Mouse (Mus musculus) hindbrain, embryonic 14.5 days (tissue): ENCODE results near the gene Hyal5. TPM values are rescaled to one million over a fixed set of nuclear protein-coding genes. Genes with fewer than 3 reads are reported as not detected.

Experiments used
- ATAC-seq: fragments of 200-750 bp; cut with Nextera tagmentation; 2 replicates; pipeline ENCODE4 v1.8.0; 2017; ENCODE audit warnings: moderate number of reproducible peaks, mild to moderate bottlenecking, moderate TSS enrichment, moderate library complexity; ENCODE audit not compliant: low FRiP score
- DNase-seq: peaks from one replicate; pipeline ENCODE4 v3.0.0-alpha.2; 2015; ENCODE audit warnings: low spot score
- H3K27ac ChIP-seq: fragments of 300-500 bp; sonication (generic); 2 replicates; pipeline ENCODE4 v1.5.1; 2014; ENCODE audit warnings: mild to moderate bottlenecking, moderate library complexity
- H3K27me3 ChIP-seq: fragments of 300-500 bp; sonication (generic); 2 replicates; pipeline ENCODE4 v1.6.1; 2014; ENCODE audit warnings: mild to moderate bottlenecking, low read length, mixed read lengths; ENCODE audit not compliant: control insufficient read depth, insufficient read depth
- H3K36me3 ChIP-seq: fragments of 300-500 bp; sonication (generic); replicated peaks from 2 replicates; pipeline ENCODE4 v1.6.1; 2014; ENCODE audit not compliant: control insufficient read depth, insufficient read depth
- H3K4me1 ChIP-seq: fragments of 300-500 bp; sonication (generic); replicated peaks from 2 replicates; pipeline ENCODE4 v1.6.1; 2014; ENCODE audit warnings: antibody characterized with exemption, low read length, mixed read lengths; ENCODE audit not compliant: control insufficient read depth, insufficient read depth
- H3K4me2 ChIP-seq: fragments of 300-500 bp; sonication (generic); replicated peaks from 2 replicates; pipeline ENCODE4 v1.6.1; 2014; ENCODE audit warnings: mild to moderate bottlenecking, moderate library complexity
- H3K4me3 ChIP-seq: fragments of 300-500 bp; sonication (generic); replicated peaks from 2 replicates; pipeline ENCODE4 v1.5.1; 2014; ENCODE audit warnings: mild to moderate bottlenecking, low read length
- H3K9ac ChIP-seq: fragments of 300-500 bp; sonication (generic); 2 replicates; pipeline ENCODE4 v1.6.1; 2014
- H3K9me3 ChIP-seq: fragments of 300-500 bp; sonication (generic); 2 replicates; pipeline ENCODE4 v1.6.1; 2016; ENCODE audit warnings: low read length; ENCODE audit not compliant: control insufficient read depth
- WGBS: fragments of 180-500 bp; shearing (Covaris S2); extraction: QIAGEN DNeasy Blood & Tissue Kit; methylation state at CpG from one replicate; pipeline ENCODE4 v1.1.7; 2014; 5-methylcytosine and 5-hydroxymethylcytosine counted together
- polyA plus RNA-seq: library from polyadenylated mRNA; unstranded; fragments of >200 nt; fragmentation: Nextera tagmentation; extraction: Ambion mirVana; gene quantifications from 2 replicates; pipeline ENCODE4 v1.2.1, GENCODE M21; 2014

Hyal5 gene
- not detected in 2 replicates for polyA plus RNA-seq

DNA sequence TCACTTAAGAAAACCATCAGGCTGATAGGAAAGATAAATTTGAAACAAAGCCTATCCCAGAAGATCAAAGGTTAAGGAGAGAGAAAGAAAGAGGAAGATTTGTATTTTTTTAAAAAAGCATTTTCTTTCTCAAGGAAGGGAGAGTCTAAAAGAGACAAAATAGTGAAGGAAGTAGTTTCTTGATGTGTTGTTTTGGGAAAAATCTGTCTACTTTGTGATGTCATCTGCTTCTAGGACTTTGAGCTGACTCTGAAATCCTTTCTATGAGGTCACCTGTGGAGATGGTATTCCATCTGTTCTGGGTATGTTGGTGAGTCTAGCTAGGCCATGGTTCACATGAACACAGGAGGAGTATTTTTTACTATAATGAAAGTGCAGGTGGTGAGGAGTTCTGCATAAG lies at the start of gene Hyal5:
Gene Hyal5, plus strand, starts transcription at position 301 of the 400 bp plus-strand sequence.
- ATAC-seq = no peak
- Histone ChIP-seq H3K4me3 (no peak within 1 kb of the TSS), H3K9me3 (no peaks in the 10 kb centered on the region), H3K27me3 (no peaks in the 10 kb centered on the region), H3K4me2 (no peak within 1 kb of the TSS), H3K9ac (no peak within 1 kb of the TSS), H3K4me1 (no peaks in the 10 kb centered on the region), H3K36me3 (no peaks in the 10 kb centered on the region), H3K27ac (no peak within 1 kb of the TSS)
- DNase-seq = no peak

DNA sequence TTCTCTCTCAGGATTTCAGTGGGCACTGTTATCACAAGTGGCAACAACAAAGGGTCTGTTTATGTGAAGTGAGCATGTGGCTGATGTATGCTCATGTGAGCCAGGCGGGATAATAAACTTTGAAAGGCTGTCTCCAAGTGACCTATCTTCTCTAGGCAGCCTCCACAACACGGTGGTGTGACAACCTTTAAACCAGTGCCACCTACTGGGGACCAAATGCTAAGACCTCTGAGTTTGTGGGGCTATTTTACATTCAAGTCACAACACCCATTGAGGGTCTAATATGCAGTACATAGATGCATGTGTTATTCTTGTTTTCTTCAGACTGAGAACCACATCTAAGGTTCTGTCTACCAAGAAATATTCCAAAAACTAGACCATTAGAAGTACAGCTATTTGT lies 35.7 kb upstream of the Hyal5 start:
- Histone ChIP-seq H3K36me3 (no peaks in the 10 kb centered on the region), H3K27me3 (no peaks in the 10 kb centered on the region), H3K9ac (no peak overlapping the region), H3K4me2 (no peak overlapping the region), H3K27ac (no peak overlapping the region), H3K4me3 (no peak overlapping the region), H3K9me3 (no peaks in the 10 kb centered on the region; the same call in 1 of the 2 replicates), H3K4me1 (no peaks in the 10 kb centered on the region)
- DNase-seq (no peak), ATAC-seq (no peak)
- WGBS = 49% methylated on average over 2 of the region's 2 CpGs

DNA sequence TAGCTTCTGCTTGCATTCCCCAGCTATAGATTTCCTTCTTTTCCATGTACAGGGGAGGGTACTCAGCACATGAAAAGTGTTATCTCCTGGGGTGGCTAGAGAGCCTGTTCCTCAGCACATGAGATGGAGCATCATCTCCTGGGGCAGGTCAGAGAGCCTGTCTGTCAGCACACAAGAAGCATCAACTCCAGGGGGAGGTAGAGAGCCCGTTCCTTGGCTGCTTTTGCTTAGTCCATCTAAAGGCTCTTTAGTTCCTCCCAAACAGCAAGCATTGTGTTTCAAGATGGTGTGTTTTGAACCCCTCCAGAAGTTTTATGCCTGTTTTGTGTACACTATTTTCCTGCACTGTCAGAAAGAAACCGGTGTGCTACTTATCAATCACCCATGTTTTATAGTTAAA lies 2.5 kb downstream of the Hyal5 start:
- Histone ChIP-seq H3K4me3 (no peak overlapping the region), H3K9ac (no peak overlapping the region), H3K4me2 (no peak overlapping the region), H3K36me3 (no peaks in the 10 kb centered on the region), H3K27ac (no peak overlapping the region), H3K4me1 (no peaks in the 10 kb centered on the region), H3K9me3 (no peaks in the 10 kb centered on the region), H3K27me3 (no peaks in the 10 kb centered on the region)
- DNase-seq (no peak), ATAC-seq (no peak)
- WGBS = 46% methylated on average over 2 of the region's 2 CpGs

DNA sequence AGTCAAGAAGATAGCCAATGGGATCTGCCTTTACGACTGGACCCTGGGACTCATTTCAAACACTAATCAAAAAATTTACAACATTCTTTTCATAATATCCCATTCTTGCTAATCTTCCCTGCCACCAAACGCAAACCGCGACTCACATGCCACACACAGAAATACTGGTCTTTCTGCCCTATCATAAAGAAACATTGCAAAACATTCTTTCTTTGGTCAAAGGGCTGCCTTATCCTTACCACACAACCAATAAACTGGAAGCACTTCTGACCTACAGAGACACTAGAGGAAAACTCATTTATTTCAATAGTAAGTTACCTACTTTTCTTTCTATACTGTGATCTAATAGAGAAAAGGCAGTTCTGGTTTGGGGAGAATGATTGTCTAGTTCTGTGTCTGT lies 5.9 kb downstream of the Hyal5 start:
- Histone ChIP-seq H3K4me1 (no peaks in the 10 kb centered on the region), H3K9ac (no peak overlapping the region), H3K27ac (no peak overlapping the region), H3K9me3 (no peaks in the 10 kb centered on the region), H3K27me3 (no peaks in the 10 kb centered on the region), H3K36me3 (no peaks in the 10 kb centered on the region), H3K4me2 (no peak overlapping the region), H3K4me3 (no peak overlapping the region)
- no peak for ATAC-seq
- DNase-seq = no peak
- WGBS = 95% methylated on average over 4 of the region's 4 CpGs

GRCm38 (mm10) chr6:24894146-24894873 lies 36.5 kb downstream of the Hyal5 start:
- no peak overlapping the region for H3K4me3 ChIP-seq
- WGBS = 72% methylated on average over 11 of the region's 11 CpGs
- no peak overlapping the region; the same call in 1 of the 2 replicates for H3K4me2 ChIP-seq
- H3K9ac ChIP-seq = no peak overlapping the region
- H3K4me1 ChIP-seq = no peaks in the 10 kb centered on the region
- no peak overlapping the region for H3K27ac ChIP-seq
- 0 out of 2 replicates have a peak, but pooled peaks have one; percentile 64 for ATAC-seq
- H3K9me3 ChIP-seq = no peaks in the 10 kb centered on the region
- DNase-seq = peak; percentile 52
- no peaks in the 10 kb centered on the region for H3K36me3 ChIP-seq
- H3K27me3 ChIP-seq = no peaks in the 10 kb centered on the region

DNA sequence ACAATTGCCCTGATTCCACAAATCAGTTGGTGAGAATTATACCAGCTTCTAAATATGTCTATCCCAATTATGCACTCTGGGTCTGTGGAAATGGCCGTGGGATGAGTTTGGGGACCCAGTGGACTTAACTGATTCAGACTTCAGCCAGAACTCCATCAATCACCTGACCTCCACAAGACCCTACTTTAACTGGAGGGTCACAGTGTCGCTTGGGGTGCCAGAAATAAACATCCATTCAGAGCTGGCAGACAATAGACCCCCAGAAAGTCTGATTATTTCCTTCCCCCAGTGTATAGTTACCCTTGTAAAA lies 37.0 kb downstream of the Hyal5 start:
- H3K4me2 ChIP-seq = no peak overlapping the region; the same call in 1 of the 2 replicates
- no peaks in the 10 kb centered on the region for H3K4me1 ChIP-seq
- ATAC-seq (0 out of 2 replicates have a peak, but pooled peaks have one; percentile 17), DNase-seq (no peak)
- 42% methylated on average over 2 of the region's 2 CpGs for WGBS
- no peaks in the 10 kb centered on the region for H3K36me3 ChIP-seq
- H3K27ac ChIP-seq = no peak overlapping the region
- H3K4me3 ChIP-seq = no peak overlapping the region
- H3K9ac ChIP-seq = no peak overlapping the region
- H3K9me3 ChIP-seq = no peaks in the 10 kb centered on the region
- no peaks in the 10 kb centered on the region for H3K27me3 ChIP-seq

GRCm38 (mm10) chr6:24905101-24905500 lies 47.3 kb downstream of the Hyal5 start:
- DNase-seq (no peak), ATAC-seq (no peak)
- H3K9me3 ChIP-seq = no peaks in the 10 kb centered on the region
- H3K27me3 ChIP-seq = no peaks in the 10 kb centered on the region
- H3K4me2 ChIP-seq = no peak overlapping the region
- WGBS = 81% methylated on average over 3 of the region's 3 CpGs
- H3K27ac ChIP-seq = no peak overlapping the region
- H3K4me1 ChIP-seq = no peaks in the 10 kb centered on the region
- H3K4me3 ChIP-seq = no peak overlapping the region
- H3K9ac ChIP-seq = no peak overlapping the region
- no peaks in the 10 kb centered on the region for H3K36me3 ChIP-seq

- ATAC-seq (no peak), DNase-seq (no peak)
- no peaks in the 10 kb centered on the region for H3K27me3 ChIP-seq
- no peak overlapping the region for H3K27ac ChIP-seq
- 95% methylated on average over 2 of the region's 2 CpGs for WGBS
- H3K4me1 ChIP-seq = no peaks in the 10 kb centered on the region
- H3K4me2 ChIP-seq = no peak overlapping the region
- H3K9me3 ChIP-seq = no peaks in the 10 kb centered on the region
- H3K9ac ChIP-seq = no peak overlapping the region
- H3K4me3 ChIP-seq = no peak overlapping the region
- no peaks in the 10 kb centered on the region for H3K36me3 ChIP-seq
Measured at GRCm38 (mm10) chr6:24907824-24908223, 50.0 kb downstream of the Hyal5 start.

GRCm38 (mm10) chr6:24910016-24910727 lies 52.4 kb downstream of the Hyal5 start:
- Histone ChIP-seq H3K36me3 (no peaks in the 10 kb centered on the region), H3K4me2 (no peak overlapping the region), H3K9ac (no peak overlapping the region), H3K4me3 (no peak overlapping the region), H3K27ac (no peak overlapping the region), H3K27me3 (no peaks in the 10 kb centered on the region), H3K9me3 (no peaks in the 10 kb centered on the region), H3K4me1 (no peaks in the 10 kb centered on the region)
- ATAC-seq (no peak), DNase-seq (no peak)
- 87% methylated on average over 2 of the region's 2 CpGs for WGBS
